Mouse (Mus musculus) ES-CJ7 (cell line): Measurements from ENCODE around the gene Tmem220.

Experiments used
- DNase-seq: peaks from one replicate; pipeline ENCODE4 v3.0.0; 2011; ENCODE audit warnings: low read depth, low spot score

Tmem220 gene

DNA sequence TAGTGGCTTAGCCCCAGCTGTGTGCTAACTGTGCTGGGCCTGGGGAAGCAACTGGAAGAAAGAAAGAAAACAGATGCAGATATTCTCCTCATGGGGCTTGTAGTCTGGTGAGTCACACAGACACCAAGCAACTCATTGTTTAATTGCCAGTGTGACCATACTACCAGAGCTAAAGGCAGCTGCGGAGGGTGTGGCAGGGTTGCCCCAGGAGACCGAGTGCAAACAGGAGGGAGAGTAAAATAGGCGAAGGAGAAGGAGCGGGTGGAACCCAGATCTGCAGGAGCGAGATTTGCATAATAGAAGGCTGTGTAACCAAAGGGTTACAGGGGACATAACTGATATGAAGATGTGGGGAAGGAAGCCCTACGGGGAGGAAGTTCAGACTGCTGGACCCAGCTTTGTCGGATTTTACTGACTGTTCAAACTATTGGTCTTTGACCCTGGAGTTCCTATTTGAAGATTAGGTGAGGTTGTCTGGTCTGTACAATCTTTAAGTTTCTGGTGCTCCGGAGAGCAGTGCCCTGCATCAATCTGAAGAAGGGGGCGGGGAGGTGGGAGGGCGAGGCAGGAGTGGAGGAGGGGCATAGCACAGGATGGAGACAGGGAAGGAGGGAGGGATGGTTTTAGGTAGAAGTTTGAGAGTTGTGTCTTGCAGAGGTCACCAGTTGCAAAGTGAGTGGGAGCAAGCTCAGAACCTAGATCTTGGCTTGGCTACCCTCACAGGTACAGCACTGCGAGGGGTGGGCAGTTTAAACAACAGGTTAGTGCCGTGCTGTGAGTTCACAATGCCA, 7.0 kb upstream of the Tmem220 start:
- peak; percentile 96 for DNase-seq

DNA sequence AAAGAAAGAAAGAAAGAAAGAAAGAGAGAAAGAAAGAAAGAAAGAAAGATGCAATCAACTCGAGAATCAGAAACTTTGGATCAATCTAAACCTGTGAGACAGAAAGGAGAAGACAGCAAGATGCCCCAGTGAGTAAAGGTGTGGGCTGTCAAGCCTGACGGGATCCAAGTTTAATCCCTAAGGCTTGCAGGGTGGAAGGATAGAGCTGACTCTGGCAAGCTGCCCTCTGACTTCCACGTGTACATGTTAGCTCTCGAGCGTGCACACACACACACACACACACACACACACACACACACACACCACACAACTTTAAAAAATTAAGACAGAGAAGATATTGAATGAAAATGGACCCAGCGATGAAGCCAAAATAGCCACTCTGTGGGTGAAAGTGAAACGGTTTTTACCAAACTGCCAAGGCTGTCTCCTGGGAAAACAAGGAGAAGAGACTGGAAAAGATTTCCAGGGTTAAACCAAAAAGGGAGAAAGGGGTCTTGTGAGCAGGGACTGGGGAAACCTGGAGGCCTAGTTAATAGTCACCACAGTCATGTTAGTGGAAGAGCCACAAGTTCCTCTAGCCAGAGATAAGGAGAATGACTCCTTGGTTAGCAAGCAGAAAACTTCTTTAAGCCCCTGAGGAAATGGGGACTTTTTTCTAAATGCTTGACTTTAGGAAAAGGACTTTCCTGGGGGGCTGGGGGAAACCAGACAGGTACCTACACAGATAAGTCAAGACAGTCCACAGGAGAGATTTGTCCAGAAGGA, 5.1 kb upstream of the Tmem220 start:
- DNase-seq: no peak

DNA sequence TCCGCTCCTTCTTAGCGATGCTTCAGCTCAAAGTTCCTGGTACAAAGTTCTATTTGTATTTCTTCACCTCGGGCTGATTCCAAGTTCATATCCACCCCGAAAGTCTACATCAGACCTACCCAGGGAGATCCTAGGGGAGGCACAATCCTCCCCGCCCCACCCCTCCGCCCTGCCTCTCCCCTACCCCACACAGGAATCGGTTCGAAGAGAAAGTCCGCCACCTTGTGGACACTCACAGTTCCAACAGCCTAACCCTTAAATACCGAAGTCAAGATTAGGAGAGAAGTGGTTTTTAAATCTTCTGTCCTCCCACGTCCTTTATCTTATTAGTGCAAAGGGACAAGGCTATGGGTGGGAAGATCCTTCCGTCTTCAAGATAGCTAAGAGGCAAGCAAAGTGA, 4.0 kb upstream of the Tmem220 start:
- DNase-seq: peak; percentile 89

DNA sequence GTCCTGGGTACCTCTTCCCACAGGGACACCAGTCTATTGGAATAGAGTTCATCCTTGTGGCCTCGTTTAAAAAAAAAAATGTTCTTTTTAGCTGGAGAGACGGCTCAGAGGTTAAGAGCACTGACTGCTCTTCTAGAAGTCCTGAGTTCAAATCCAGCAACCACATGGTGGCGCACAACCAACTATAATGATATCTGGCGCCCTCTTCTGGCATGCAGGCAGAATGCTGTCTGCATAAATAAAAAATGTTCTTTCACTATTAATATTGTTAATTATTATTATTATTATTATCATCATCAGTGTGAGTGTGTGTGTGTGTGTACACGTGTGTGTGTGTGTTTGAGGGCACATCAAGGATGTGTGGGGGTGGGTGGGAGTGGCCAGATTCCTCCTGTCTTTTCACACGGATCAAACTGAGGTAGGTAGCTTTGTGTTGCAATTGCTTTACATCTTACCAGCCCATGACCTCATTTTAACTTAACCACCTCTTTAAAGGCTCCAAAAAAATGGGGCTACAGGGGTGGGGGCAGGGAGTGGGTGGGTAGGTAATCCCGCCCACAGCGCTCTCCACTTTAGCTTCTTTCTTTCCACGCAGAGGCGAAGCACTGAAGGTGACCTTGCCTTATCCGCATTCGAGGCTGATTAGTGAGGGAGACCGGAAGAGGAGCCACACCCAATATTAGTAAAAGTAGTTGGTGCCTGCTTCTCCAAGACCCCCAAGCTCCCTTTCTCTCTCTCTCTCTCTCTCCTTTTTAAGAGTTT, 2.4 kb upstream of the Tmem220 start:
- DNase-seq: peak; percentile 83

DNA sequence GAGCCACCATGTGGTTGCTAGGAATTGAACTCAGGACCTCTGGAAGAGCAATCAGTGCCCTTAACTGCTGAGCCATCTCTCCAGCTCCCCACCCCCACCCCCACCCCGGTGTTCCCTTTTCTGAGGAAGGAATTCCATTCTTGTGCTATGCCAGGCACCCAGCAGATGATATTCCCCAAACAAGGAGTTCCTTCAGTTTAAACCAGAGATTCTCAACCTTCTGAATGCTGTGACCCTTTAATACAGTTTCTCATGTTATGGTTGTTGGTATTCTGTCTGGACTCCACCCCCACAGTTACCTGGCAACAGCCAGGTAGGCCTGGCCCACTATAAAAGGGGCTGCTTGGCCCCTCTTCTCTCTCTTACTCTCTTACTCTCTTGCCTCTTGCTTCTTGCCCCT, 1.8 kb upstream of the Tmem220 start:
- peak; percentile 50 for DNase-seq

DNA sequence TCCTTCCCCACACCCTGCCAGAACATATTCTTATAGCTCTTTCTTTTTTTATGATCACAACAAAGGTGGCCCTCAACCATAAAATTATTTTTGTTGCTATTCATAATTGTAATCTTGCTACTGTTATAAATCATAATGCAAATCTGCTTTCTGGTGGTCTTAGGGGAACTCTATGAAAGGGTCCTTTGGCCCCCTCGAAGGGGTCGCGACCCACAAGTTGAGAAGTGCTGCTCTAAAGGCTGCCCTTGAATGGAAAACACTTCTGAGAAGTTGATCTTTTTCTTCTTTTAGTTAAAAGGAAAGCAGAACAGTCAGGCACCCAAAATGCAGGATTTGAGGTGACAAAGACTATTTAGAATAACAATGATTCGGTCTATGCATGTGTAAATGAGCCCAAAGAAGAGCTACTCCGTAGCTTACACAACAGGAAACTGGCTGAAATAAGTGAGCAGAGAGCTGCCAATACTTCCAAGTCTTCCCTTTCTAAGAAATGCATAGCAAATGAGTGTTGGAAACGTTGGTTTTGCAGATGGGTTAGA, 1.1 kb upstream of the Tmem220 start:
- peak; percentile 90 for DNase-seq

DNA sequence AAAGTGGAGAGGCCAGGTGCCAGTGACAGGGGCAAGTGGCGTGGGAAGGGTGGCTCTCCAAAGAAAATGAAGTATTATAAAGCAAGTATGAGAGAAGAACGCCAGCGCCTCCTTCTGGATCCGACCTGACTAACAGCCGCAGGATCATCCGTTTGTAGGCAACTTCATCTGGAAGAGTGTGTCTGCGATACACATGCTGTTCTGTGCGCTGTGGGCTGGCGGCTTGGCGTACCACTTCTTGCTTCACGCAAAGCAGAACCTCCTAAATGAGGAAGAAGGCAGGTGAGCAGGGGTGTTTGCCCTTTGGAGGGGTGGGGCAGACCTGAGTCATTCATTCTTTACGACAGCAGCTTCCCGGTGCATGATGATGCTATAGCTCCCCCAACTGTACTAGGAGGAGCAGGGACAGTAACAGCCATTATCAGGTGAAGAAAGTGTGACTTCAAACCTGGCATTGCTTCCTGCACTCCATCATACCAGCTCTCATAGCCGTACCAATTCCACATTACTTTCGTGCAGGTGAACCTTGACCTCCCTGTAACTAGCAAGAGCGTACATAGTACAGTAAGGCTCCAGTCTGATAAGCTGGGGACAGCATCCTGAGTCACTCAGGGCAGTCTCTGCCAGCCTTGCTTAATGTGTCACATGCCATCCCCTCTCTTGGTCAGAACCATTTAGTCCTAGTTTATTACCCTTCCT, 6.1 kb downstream of the Tmem220 start:
- DNase-seq: peak; percentile 72

DNA sequence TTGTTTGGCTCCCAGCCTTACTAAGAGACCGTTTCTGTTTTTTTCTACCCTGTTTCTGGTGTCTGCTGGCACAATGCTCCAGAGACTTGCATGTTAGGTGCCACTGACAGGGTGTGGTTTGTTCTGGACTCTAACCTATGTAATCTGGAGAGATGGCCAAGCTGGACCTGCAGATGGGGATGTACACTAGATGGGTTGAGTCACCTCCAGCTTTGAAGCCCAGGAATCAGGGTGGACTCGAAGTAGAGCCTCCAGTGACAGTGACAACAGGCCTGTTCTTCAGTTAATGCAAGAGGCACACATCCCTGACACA, 6.6 kb downstream of the Tmem220 start:
- no peak for DNase-seq

DNA sequence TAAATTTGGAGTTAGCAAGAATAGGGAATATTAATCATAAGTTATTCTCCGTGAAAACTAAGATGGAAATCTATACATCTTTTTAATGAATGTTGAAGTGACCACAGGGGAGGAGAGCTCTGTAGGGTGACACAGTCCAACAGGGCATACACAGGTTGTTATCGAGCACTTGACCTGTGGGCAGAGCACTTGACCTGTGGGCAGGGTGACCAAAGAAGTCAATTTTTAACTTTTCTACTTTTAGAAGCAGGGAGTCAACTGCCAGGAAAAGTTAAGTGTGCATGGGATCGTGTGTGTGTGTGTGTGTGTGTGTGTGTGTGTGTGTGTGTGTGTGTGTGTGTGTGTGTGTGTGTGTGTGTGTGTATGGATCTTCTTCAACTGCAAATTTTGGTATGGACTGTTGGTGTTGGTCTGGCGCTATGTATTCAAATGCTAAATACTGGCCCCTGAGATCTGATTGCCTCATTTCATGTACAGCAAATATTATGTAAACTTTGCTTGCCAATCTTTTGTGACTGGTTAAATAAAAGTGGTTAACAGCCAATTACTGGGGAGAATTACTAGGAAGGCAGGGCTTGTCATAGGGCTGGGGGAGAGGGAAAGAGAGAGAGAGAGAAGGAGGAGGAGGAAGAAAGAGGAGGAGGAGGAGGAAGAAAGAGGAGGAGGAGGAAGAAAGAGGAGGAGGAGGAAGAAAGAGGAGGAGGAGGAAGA, 10.0 kb downstream of the Tmem220 start:
- DNase-seq: no peak

DNA sequence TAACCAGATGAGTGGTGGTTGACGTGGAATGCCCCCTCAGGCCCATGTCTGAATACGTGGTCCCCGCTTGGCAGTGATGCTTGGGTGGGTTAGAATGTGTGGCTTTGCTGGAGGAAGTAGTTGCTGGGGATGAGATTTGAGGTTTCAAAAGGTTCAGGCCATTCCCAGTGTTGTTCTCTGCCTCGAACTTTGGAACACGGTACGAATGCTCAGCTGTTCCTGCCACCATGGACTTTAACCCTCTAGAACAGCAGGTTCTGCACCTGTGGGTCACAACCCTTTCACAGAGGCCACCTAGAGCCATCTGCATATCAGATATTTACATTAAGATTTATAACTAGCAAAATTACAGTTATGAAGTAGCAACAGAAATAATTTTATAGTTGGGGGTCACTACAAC, 11.3 kb downstream of the Tmem220 start:
- DNase-seq: no peak

DNA sequence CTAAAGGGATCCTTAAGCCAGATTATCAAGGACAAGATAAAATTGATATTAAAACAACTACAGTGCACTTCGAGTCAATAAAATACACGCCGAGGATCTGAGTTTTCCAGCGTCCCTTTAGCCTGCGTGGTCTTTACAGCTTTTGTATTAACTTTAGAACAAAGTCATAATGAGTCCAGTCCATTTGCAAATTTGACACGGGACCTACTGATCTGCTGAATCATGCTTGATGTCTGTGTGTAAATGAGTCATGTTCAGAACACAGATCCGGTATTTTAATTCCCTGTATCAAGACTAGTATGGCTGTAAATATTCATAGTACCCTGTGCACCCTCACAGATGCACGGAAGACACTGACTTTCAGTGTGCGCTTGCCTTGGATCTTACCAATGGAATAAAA, 11.9 kb downstream of the Tmem220 start:
- DNase-seq: no peak

DNA sequence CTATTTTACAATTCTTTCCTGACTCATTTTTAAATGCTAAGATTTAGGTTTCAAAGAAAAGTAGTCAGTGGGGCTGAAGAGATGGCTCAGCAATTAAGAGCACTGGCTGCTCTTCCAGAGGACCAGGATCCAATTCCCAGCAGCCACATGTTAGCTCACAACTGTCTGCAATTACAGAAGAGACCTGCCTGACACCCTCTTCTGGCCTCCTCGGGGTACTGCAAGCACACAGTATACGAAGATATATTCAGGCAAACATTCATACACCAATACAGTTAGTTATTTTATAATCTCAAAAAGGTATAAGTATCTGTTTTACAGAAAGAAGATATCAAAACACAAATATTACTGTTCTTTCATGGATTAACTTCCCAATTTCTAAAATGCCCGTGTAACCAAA, 14.8 kb downstream of the Tmem220 start:
- peak; percentile 66 for DNase-seq

DNA sequence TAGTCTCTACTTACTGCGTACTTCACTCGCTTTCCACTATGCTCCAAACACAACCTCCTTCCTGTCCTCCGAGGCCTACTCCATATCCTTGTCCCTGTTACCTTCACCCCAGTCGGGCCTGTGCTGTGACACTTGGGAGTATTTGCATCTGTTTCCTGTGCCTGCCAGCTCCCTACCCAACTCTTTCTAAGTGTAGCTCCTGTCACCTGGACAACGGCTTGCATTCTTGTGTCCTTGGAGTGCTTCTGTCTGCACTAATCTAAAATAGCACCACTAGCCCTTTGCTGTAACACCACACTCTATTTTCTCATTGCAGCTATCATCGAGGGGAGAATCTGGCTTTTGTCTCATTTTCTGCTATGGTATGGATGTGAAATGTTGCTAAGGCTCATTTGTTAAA, 15.5 kb downstream of the Tmem220 start:
- DNase-seq: no peak

DNA sequence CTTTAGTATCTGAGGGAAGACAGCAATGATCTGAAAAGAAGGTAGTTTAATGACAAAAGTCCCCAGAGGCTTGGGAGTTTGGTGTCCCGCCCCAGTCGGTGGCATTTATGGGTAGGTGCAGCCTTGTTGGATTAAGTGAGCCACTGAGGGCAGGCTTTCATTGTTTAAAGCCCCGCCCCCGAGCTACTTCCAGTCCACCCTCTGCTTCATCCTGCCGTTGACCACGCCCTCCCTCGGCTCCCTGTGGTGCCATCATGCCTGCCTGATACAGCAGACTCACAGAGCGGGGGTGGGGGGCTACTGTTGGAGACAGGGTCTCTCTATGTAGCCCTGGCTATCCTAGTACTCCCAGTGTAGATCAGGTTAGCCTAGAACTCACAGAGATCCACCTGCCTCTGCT, 18.1 kb downstream of the Tmem220 start:
- DNase-seq: peak; percentile 95

DNA sequence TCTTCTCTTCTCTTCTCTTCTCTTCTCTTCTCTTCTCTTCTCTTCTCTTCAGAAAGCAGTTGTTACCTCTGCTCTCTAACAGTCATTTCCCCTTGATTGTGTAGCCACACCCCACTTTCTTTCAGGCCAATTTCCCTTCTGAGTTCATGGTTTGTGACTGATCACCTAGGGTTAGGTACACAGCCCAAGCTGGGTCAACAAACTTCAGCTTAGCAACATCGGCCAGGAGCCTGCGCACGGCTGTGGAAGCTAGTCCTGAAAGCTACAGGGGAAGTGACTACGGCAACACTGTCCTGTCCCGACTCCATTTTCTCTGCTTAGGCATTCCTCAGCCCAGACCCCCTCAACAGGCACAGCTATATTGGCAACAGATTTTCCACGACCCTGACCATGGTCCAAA, 20.0 kb downstream of the Tmem220 start:
- DNase-seq: no peak

DNA sequence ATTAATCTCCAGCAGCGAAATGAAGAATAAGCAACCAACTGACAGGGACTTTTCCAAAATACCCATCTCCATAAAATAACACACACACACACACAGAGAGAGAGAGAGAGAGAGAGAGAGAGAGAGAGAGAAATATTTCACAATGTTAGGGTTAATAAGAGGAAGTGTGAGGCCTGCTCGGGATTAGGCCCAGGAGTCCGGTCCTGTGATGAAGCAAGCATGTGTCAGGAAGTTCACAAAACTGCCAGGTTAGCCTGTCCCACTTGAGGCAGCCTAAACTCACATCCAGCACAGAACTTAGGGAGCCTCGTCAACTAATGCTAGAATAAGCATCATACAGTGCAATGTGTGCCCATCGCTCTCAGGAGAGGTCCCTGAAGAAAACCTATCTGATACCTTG, 22.2 kb downstream of the Tmem220 start:
- DNase-seq: no peak

DNA sequence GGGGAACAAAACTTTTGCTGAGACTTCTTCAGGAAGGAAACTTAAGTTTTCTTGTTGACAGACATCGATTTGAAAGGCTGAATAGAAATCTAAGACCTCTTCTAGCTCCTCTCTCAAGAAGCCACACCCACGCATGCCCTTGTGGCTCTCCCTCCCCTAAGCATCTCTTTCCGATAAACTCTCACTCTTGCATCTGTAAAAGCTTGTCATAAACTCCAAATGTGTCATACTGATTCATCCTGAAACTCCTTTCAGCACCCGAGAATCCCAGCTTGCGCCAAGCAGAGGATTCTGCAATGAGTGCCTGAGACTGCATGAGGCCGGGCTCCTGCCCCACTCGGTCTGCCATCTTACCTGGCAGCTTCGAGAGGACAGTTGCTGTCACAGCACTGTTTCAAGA, 23.5 kb downstream of the Tmem220 start:
- DNase-seq: no peak

DNA sequence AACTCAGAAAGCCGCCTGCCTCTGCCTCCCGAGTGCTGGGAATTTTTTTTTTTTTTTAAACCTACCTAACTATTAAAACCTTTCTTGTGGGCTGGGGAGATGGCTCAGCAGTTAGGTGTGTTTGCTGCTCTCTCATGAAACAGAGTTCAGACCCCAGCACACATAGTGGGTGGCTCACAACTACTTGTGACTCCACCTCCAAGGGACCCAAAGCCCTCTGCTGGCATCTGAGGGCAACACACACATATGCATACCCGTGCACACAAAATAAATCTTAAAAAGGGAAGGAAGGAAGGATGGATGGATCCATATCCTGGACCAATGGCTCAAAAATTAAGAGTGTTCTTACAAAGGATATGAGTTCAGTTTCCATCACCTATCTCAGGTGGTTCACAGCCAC, 24.3 kb downstream of the Tmem220 start:
- peak; percentile 61 for DNase-seq

DNA sequence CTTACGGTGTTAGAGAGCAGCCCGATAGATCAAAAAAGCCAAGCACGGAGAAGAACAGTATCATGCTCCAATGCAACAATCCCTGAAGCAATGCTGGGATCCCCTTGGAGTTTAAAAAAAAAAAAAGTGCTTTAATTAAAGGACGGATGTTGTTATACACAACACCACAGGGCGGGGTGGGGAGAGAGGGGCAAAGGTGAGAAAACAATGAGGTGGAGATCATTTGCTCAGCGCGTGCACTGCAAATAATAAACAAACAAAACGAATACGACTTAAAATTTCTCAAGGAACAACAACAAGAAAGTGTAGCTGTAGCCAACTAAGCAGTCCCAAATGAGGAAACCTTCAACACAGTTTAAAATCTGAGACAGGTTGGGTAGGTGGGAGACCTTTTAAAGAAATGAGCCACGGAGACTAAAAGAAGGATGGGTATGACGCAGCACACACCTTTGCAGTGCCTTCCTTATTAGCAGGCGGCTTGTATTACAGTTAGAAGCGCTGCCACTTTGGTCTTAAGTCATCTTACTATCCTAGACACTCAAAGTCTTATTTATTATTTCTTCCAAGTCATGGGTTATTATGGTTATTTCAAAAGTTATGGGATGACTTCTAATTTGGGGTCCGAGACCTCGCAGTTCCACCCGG, 26.8 kb downstream of the Tmem220 start:
- DNase-seq: no peak

DNA sequence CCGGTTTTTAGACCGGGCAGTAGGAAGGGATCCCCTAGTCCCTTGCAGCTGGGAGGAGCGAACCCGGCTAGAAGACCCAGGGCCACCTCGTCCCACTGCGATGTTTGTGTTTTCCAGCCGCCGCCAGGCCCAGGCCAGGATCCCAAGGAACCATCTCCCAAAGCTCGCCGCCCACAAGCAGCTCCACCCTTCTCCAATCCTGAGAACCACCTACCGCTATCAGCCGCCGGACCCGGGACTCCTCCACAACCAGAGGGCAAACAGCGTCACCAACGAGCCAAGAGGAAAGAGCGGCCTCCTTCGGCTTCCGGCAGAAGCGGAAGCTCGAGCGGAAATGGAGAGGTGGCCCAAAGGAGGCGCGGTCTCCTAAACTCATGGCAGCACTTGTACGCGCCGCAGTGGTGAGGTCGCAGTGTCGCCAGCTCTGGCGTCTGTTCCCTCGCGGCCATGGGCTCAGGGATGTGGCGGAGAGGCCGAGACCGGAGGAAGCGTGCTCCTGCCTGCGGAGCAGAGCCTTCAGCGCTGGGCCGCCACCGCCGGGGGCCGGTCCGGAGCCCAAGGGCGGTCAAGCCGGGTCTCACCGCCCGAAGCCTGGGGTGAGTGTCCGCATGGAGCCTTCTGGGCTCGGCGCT, 27.5 kb downstream of the Tmem220 start, which contains the start of the genes Adprm and Sco1:
TSS of gene Adprm (minus strand) at position 274 of the 632 bp plus-strand sequence.
TSS of gene Sco1 (plus strand) at position 350 of the 632 bp plus-strand sequence.
- DNase-seq: peak; percentile 86
